Mouse (Mus musculus) intestine, postnatal 0 days (tissue): ENCODE measurements around the gene Prl3b1. TPM values are rescaled to one million over a fixed set of nuclear protein-coding genes. Genes with fewer than 3 reads are reported as not detected.

Experiments
- ATAC-seq: fragments of 200-750 bp; cut with Nextera tagmentation; 2 replicates; pipeline ENCODE4 v1.8.0; 2017; ENCODE audit warnings: mild to moderate bottlenecking, moderate TSS enrichment, moderate library complexity
- H3K27ac ChIP-seq: fragments of 300-500 bp; sonication (generic); 2 replicates; pipeline ENCODE4 v1.5.1; 2014; ENCODE audit warnings: mild to moderate bottlenecking, low read depth, low read length, moderate library complexity
- H3K27me3 ChIP-seq: fragments of 300-500 bp; sonication (generic); replicated peaks from 2 replicates; pipeline ENCODE4 v1.6.1; 2014; ENCODE audit warnings: low read length, mixed read lengths; ENCODE audit not compliant: control insufficient read depth, insufficient read depth
- H3K36me3 ChIP-seq: fragments of 300-500 bp; sonication (generic); 2 replicates; pipeline ENCODE4 v1.6.1; 2014; ENCODE audit warnings: mild to moderate bottlenecking, moderate library complexity; ENCODE audit not compliant: control insufficient read depth, insufficient read depth
- H3K4me1 ChIP-seq: fragments of 300-500 bp; sonication (generic); replicated peaks from 2 replicates; pipeline ENCODE4 v1.6.1; 2014; ENCODE audit warnings: antibody characterized with exemption, low read length, mixed read lengths; ENCODE audit not compliant: control insufficient read depth, insufficient read depth
- H3K4me2 ChIP-seq: fragments of 300-500 bp; sonication (generic); replicated peaks from 2 replicates; pipeline ENCODE4 v1.6.1; 2014; ENCODE audit warnings: low read depth, mild to moderate bottlenecking, moderate library complexity
- H3K4me3 ChIP-seq: fragments of 300-500 bp; sonication (generic); 2 replicates; pipeline ENCODE4 v1.5.1; 2014; ENCODE audit warnings: low read depth, low read length
- H3K9ac ChIP-seq: fragments of 300-500 bp; sonication (generic); 2 replicates; pipeline ENCODE4 v1.6.1; 2014; ENCODE audit warnings: mild to moderate bottlenecking, low read depth, low read length
- H3K9me3 ChIP-seq: fragments of 300-500 bp; sonication (generic); 2 replicates; pipeline ENCODE4 v1.6.1; 2016; ENCODE audit warnings: mixed run types; ENCODE audit not compliant: control insufficient read depth
- CTCF ChIP-seq: sonication (generic); IDR thresholded peaks from 2 replicates; pipeline ENCODE4 v1.5.1; 2016; ENCODE audit warnings: low read depth, mild to moderate bottlenecking, control low read depth, antibody characterized with exemption, moderate library complexity
- WGBS: fragments of 180-500 bp; shearing (Covaris S2); extraction: QIAGEN DNeasy Blood & Tissue Kit; methylation state at CpG from one replicate; pipeline ENCODE4 v1.1.7; 2014; 5-methylcytosine and 5-hydroxymethylcytosine counted together
- polyA plus RNA-seq: library from polyadenylated mRNA; unstranded; fragments of >200 nt; fragmentation: Nextera tagmentation; extraction: Ambion mirVana; gene quantifications from 2 replicates; pipeline ENCODE4 v1.2.1, GENCODE M21; 2015

The Prl3b1 gene
- polyA plus RNA-seq = not detected in 2 replicates

GRCm38 (mm10) chr13:27241547-27241946, at the start of gene Prl3b1:
Gene Prl3b1 (plus strand): TSS chr13:27241847.
- Histone ChIP-seq H3K9ac (no peak within 1 kb of the TSS), H3K27ac (no peak within 1 kb of the TSS), H3K27me3 (no peaks in the 10 kb centered on the region), H3K9me3 (no peaks in the 10 kb centered on the region), H3K4me3 (no peak within 1 kb of the TSS), H3K4me2 (no peak within 1 kb of the TSS), H3K4me1 (no peaks in the 10 kb centered on the region), H3K36me3 (no peaks in the 10 kb centered on the region)
- WGBS = 95% methylated on average over 1 of the region's 1 CpGs
- TF ChIP-seq CTCF = no peak
- ATAC-seq = no peak

- no peak for ATAC-seq
- no peak for TF ChIP-seq CTCF
- Histone ChIP-seq H3K4me1 (no peaks in the 10 kb centered on the region), H3K4me2 (no peak within 1 kb of the TSS), H3K4me3 (no peak within 1 kb of the TSS), H3K36me3 (no peaks in the 10 kb centered on the region), H3K27ac (no peak within 1 kb of the TSS), H3K9ac (no peak within 1 kb of the TSS), H3K27me3 (no peaks in the 10 kb centered on the region), H3K9me3 (no peaks in the 10 kb centered on the region)
- WGBS = 80% methylated on average over 1 of the region's 1 CpGs
These were observed 45.3 kb upstream of the Prl3b1 start, which contains the start of gene Prl3c1 for GRCm38 (mm10) chr13:27196359-27196758. Gene Prl3c1 (plus strand): TSS chr13:27196659.

DNA sequence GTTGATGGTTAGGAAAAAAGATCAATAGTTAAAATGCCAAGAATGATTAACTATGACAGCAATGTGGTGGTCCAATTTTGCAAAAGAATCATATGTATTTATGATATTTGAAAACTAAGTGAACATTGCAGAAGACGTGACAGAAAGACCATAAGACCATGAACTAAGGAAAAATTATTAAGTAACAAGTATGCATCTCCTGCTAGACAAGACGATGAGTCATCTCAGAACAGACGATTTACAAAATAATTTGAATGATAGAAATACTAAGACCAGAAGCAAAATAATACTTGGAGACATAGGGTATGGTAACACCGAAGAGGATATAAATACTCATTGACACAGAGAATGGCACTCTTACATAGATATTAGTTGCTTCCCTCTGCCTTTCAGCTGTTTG, 17.5 kb downstream of the Prl3b1 start, which contains the start of gene Prl3a1:
Gene Prl3a1, plus strand, starts transcription at position 301 of the 400 bp plus-strand sequence.
- TF ChIP-seq CTCF = no peak
- H3K4me1 ChIP-seq = no peaks in the 10 kb centered on the region
- no peak within 1 kb of the TSS for H3K9ac ChIP-seq
- H3K27ac ChIP-seq = no peak within 1 kb of the TSS
- no peak for ATAC-seq
- no peaks in the 10 kb centered on the region for H3K9me3 ChIP-seq
- H3K4me3 ChIP-seq = no peak within 1 kb of the TSS
- H3K4me2 ChIP-seq = no peak within 1 kb of the TSS
- 87% methylated on average over 4 of the region's 4 CpGs for WGBS
- H3K36me3 ChIP-seq = no peaks in the 10 kb centered on the region
- no peaks in the 10 kb centered on the region for H3K27me3 ChIP-seq

Other genes starting within 250 kb of the Prl3b1 start
- not detected in 2 replicates for gene Prl, start 184.3 kb upstream of the Prl3b1 start, polyA plus RNA-seq
- not detected in 2 replicates for gene Prl3d1, start 147.7 kb upstream of the Prl3b1 start, polyA plus RNA-seq
- not detected in 2 replicates for gene Prl3d2, start 120.1 kb upstream of the Prl3b1 start, polyA plus RNA-seq
- not detected in 2 replicates for gene Prl3d3, start 85.1 kb upstream of the Prl3b1 start, polyA plus RNA-seq
- gene Prl3c1, start 45.2 kb upstream of the Prl3b1 start, polyA plus RNA-seq = not detected in 2 replicates
- not detected in 2 replicates for gene Prl3a1, start 17.6 kb downstream of the Prl3b1 start, polyA plus RNA-seq
- 1.7 and 1.9 TPM in 2 replicates for gene Prl6a1, start 70.8 kb downstream of the Prl3b1 start, polyA plus RNA-seq
- not detected in 2 replicates for gene Prl8a2, start 103.8 kb downstream of the Prl3b1 start, polyA plus RNA-seq
- not detected in 2 replicates for gene Prl2b1, start 149.0 kb downstream of the Prl3b1 start, polyA plus RNA-seq
- gene Prl8a6, start 196.8 kb downstream of the Prl3b1 start, polyA plus RNA-seq = not detected in 2 replicates